Mouse (Mus musculus) E14TG2a.4 (cell line): ENCODE measurements at regions not wholly inside any gene's neighbourhood (a gene's known extent, or its start where the extent isn't known, plus 50 kb on each side); places are given as distances from the start of the nearest gene placed in this dataset.
"Not testable (repeated sequence)": the region's sequence is repeated elsewhere in the genome, so short reads cannot be mapped to it uniquely, and the experiment has no call there.

ENCODE experiments used
- H3K27me3 ChIP-seq: 2 replicates; pipeline ENCODE4 v1.6.1; 2014; ENCODE audit warnings: low read length, control low read depth; ENCODE audit not compliant: insufficient read depth
- H3K36me3 ChIP-seq: 2 replicates; pipeline ENCODE4 v1.6.1; 2014; ENCODE audit warnings: low read length, control low read depth; ENCODE audit not compliant: insufficient read depth
- H3K4me1 ChIP-seq: replicated peaks from 2 replicates; pipeline ENCODE4 v1.6.1; 2014; ENCODE audit warnings: low read depth, low read length, control low read depth
- H3K4me3 ChIP-seq: replicated peaks from 2 replicates; pipeline ENCODE4 v1.5.1; 2014; ENCODE audit warnings: mild to moderate bottlenecking, low read length
- H3K9me3 ChIP-seq: 2 replicates; pipeline ENCODE4 v1.6.1; 2014; ENCODE audit warnings: low read length, control low read depth
- CTCF ChIP-seq: conservative IDR thresholded peaks from 2 replicates; pipeline ENCODE4 v1.5.1; 2014; ENCODE audit warnings: low read length
- NANOG ChIP-seq: IDR thresholded peaks from 2 replicates; pipeline ENCODE4 v1.6.1; 2014; ENCODE audit warnings: borderline replicate concordance, low read length, mixed read lengths
- POU5F1 ChIP-seq: IDR thresholded peaks from 2 replicates; pipeline ENCODE4 v1.6.1; 2014; ENCODE audit warnings: low read length, borderline replicate concordance

GRCm38 (mm10) chrX:130525770-130526169 lies 776.2 kb downstream of the Diaph2 start:
- Histone ChIP-seq H3K4me1 (no peaks in the 10 kb centered on the region), H3K36me3 (no peaks in the 10 kb centered on the region)
- TF ChIP-seq NANOG: no peak
- no peak for TF ChIP-seq CTCF
- no peak for TF ChIP-seq POU5F1

DNA sequence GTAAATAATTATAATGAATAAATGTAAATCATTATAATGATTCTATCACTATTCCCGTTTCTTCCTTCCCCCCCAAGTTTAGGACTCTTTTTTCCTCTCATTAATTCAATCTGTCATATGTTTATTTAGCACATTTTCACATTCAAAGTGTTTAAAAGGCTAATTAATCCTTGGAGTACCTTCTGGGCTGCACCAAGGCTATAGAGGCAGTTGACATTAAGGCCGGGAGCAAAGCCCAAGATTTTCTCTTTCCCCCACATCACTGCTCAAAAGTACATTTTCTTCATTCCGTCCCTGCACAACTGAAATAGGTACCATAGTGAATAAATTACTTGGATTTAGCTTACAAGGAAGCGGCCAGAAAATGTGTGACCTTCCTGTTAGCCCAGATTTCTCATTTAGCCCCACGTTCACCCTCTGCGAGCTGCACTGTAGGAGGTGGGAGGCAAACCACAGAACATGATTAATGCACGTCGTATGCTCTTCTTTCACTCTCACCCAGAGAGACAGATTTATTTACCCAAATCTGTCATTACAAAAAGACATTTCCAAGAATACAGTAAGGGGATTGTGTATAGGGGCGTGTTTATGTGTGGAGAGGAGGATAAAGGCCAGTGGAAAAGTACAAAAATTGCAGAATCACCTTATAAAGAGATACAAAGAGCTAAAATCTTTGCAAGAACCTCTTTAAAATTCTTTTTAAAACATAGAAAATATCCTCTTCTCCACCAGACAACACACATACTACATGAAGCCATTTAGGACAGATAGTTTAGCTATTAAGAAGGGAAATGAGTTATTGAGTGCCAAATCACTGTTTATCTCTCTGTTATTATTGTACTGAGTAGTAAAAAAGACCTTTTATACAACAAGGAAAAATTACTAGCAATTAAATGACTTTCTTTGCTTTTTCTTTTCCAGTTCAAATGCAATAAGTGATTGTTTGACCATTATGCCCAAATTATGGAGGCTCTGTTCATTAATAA lies 783.9 kb downstream of the Diaph2 start:
- Histone ChIP-seq H3K36me3 (no peaks in the 10 kb centered on the region), H3K27me3 (no peaks in the 10 kb centered on the region), H3K9me3 (no peaks in the 10 kb centered on the region), H3K4me3 (no peak overlapping the region), H3K4me1 (no peaks in the 10 kb centered on the region)
- TF ChIP-seq POU5F1: no peak
- no peak for TF ChIP-seq NANOG
- no peak for TF ChIP-seq CTCF

More at GRCm38 (mm10) chrX:130525770-130526169, 776.2 kb downstream of the Diaph2 start:
- no peaks in the 10 kb centered on the region for H3K27me3 ChIP-seq
- no peaks in the 10 kb centered on the region for H3K9me3 ChIP-seq
- H3K4me3 ChIP-seq: no peak overlapping the region

DNA sequence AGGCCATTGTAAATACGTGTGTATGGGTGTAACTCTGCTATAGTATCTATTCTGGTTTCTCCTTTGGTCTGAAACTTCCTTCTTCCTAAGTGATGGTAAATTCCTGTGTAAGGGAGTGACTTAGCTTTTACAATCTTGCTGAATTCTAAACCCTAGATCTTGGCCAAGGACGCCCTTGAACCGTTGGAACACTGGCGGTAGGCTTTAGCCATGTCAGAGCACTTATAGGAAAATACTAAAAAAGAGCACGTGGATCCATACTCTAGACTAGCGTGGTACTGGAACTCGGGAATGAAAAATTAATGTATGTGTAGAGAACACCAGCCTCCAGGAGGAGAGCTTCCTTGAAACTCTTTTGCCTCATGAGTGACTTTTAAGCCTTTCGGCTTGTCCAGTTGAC lies 789.2 kb downstream of the Diaph2 start:
- not testable (repeated sequence) for H3K4me1 ChIP-seq, H3K27me3 ChIP-seq, H3K9me3 ChIP-seq, H3K4me3 ChIP-seq
- H3K36me3 ChIP-seq: peaks cover 12% of the 10 kb centered on the region

GRCm38 (mm10) chrX:130548001-130548400 lies 798.5 kb downstream of the Diaph2 start:
- Histone ChIP-seq H3K27me3 (no peaks in the 10 kb centered on the region), H3K4me3 (no peak overlapping the region), H3K9me3 (no peaks in the 10 kb centered on the region), H3K36me3 (no peaks in the 10 kb centered on the region), H3K4me1 (peaks cover 23% of the 10 kb centered on the region)
- TF ChIP-seq NANOG (peak; percentile 56), POU5F1 (no peak), CTCF (no peak)

- Histone ChIP-seq H3K4me1 (peaks cover 23% of the 10 kb centered on the region), H3K4me3 (no peak overlapping the region), H3K27me3 (no peaks in the 10 kb centered on the region), H3K9me3 (no peaks in the 10 kb centered on the region), H3K36me3 (no peaks in the 10 kb centered on the region)
- TF ChIP-seq POU5F1 (no peak), NANOG (no peak), CTCF (no peak)
These were observed 799.7 kb downstream of the Diaph2 start for GRCm38 (mm10) chrX:130549275-130549674.

DNA sequence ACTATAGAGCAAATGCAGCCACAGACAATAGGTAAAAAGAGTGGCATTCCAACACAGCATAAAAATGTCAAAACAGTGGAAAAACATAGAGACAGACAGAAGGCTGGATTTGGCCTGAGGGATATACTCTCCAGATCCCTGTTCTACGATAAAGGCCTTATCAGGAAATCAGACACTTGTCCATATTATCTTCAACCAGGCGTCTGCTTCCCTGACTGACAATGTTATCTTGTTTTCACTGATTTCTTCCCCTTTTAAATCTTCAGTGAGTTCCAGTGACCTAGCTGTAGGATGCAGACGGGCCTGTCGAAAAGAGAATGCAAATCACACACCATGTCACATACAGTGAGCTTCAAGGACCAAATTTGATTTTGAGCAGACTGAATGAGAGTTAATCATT lies 800.4 kb downstream of the Diaph2 start:
- TF ChIP-seq POU5F1: no peak
- no peak for TF ChIP-seq CTCF
- TF ChIP-seq NANOG: no peak
- no peak overlapping the region for H3K4me3 ChIP-seq
- H3K27me3 ChIP-seq: no peaks in the 10 kb centered on the region
- H3K9me3 ChIP-seq: no peaks in the 10 kb centered on the region
- no peaks in the 10 kb centered on the region for H3K36me3 ChIP-seq
- H3K4me1 ChIP-seq: peaks cover 23% of the 10 kb centered on the region

GRCm38 (mm10) chrX:130557251-130557650 lies 807.7 kb downstream of the Diaph2 start:
- no peak for TF ChIP-seq POU5F1
- no peak for TF ChIP-seq NANOG
- TF ChIP-seq CTCF: no peak

GRCm38 (mm10) chrX:130577706-130578105 lies 828.2 kb downstream of the Diaph2 start:
- TF ChIP-seq NANOG: no peak
- no peak for TF ChIP-seq POU5F1
- TF ChIP-seq CTCF: no peak
- Histone ChIP-seq H3K27me3 (no peaks in the 10 kb centered on the region), H3K36me3 (no peaks in the 10 kb centered on the region), H3K4me3 (no peak overlapping the region), H3K9me3 (no peaks in the 10 kb centered on the region), H3K4me1 (no peaks in the 10 kb centered on the region)

More at GRCm38 (mm10) chrX:130557251-130557650, 807.7 kb downstream of the Diaph2 start:
- Histone ChIP-seq H3K9me3 (no peaks in the 10 kb centered on the region), H3K36me3 (no peaks in the 10 kb centered on the region), H3K4me3 (no peak overlapping the region), H3K27me3 (no peaks in the 10 kb centered on the region), H3K4me1 (peaks cover 10% of the 10 kb centered on the region)
